24 mouse cellular contexts compared by ENCODE assay signal in genomic region chr10:39237549-39237948, GRCm38 (mm10).
"Had no signal": no experiment of that assay in that cellular context is flagged by ENCODE, and none has a peak within 500 bp of the region (broad histone marks: within the 10 kb centered on the region; RNA-seq: fewer than 3 reads in every experiment).

No protein-coding gene starts in this region.

- H3K4me2 ChIP-seq: limb, embryonic 13.5 days; liver, embryonic 12.5 days; liver, embryonic 15.5 days; lung, embryonic 15.5 days; midbrain, embryonic 13.5 days; neural tube, embryonic 13.5 days; stomach, embryonic 15.5 days had no signal

- H3K4me1 ChIP-seq: liver, embryonic 12.5 days had no signal

- H3K9ac ChIP-seq: limb, embryonic 13.5 days; liver, embryonic 12.5 days; liver, embryonic 15.5 days; lung, embryonic 15.5 days; midbrain, embryonic 13.5 days; neural tube, embryonic 13.5 days; stomach, embryonic 15.5 days had no signal

- ATAC-seq: liver, embryonic 12.5 days; midbrain, embryonic 13.5 days; midbrain, embryonic 16.5 days had no signal

- H3K9me3 ChIP-seq: limb, embryonic 10.5 days; limb, embryonic 13.5 days; liver, embryonic 12.5 days; liver, embryonic 15.5 days; lung, embryonic 15.5 days; megakaryocyte, embryonic 14.5 days; midbrain, embryonic 10.5 days; midbrain, embryonic 13.5 days; neural tube, embryonic 13.5 days; stomach, embryonic 15.5 days had no signal

- H3K4me3 ChIP-seq: layer of hippocampus, adult 2 months; limb, embryonic 10.5 days; limb, embryonic 13.5 days; liver, embryonic 12.5 days; liver, embryonic 15.5 days; lung, embryonic 15.5 days; megakaryocyte, embryonic 14.5 days; midbrain, embryonic 10.5 days; midbrain, embryonic 13.5 days; myocyte; neural tube, embryonic 13.5 days; stomach, embryonic 15.5 days had no signal

- H3K27me3 ChIP-seq: limb, embryonic 13.5 days; liver, embryonic 12.5 days; liver, embryonic 15.5 days; lung, embryonic 15.5 days; midbrain, embryonic 13.5 days; neural tube, embryonic 13.5 days; stomach, embryonic 15.5 days had no signal

- DNase-seq: kidney, postnatal 25 days; layer of hippocampus, adult 9-11 months; liver; lung, adult 18-20 months; lung, postnatal 10 days; lung, postnatal 36 days; retina, postnatal 1 day; right cerebral cortex, postnatal 25 days; spleen, adult 18-20 months; thymus, adult 18-20 months; thymus, postnatal 36 days had no signal

- H3K27ac ChIP-seq: layer of hippocampus, adult 2 months; limb, embryonic 10.5 days; limb, embryonic 13.5 days; liver, embryonic 12.5 days; liver, embryonic 15.5 days; lung, embryonic 15.5 days; midbrain, embryonic 10.5 days; midbrain, embryonic 13.5 days; neural tube, embryonic 13.5 days; stomach, embryonic 15.5 days had no signal

- H3K36me3 ChIP-seq: limb, embryonic 10.5 days; limb, embryonic 13.5 days; liver, embryonic 12.5 days; liver, embryonic 15.5 days; lung, embryonic 15.5 days; midbrain, embryonic 10.5 days; midbrain, embryonic 13.5 days; neural tube, embryonic 13.5 days; stomach, embryonic 15.5 days had no signal
